Mouse (Mus musculus) thymus, adult 2 months (tissue): Measurements from ENCODE around the gene Lmntd2. TPM values are rescaled to one million over a fixed set of nuclear protein-coding genes. Genes with fewer than 3 reads are reported as not detected.
A peak's percentile ranks its signal among the peaks of the same experiment; 100 is the strongest.

Experiments
- DNase-seq: peaks from one replicate; pipeline ENCODE4 v3.0.0; 2021
- H3K27ac ChIP-seq: fragments of 200-500 bp; 2 replicates; pipeline ENCODE4 v1.5.1; 2012; ENCODE audit warnings: low read length, control low read depth; ENCODE audit not compliant: control insufficient read depth, insufficient read depth
- H3K27me3 ChIP-seq: fragments of 200-500 bp; 2 replicates; pipeline ENCODE4 v1.6.1; 2012; ENCODE audit warnings: mild to moderate bottlenecking, low read length, moderate library complexity, mixed read lengths; ENCODE audit not compliant: control insufficient read depth, insufficient read depth
- H3K36me3 ChIP-seq: fragments of 200-500 bp; 2 replicates; pipeline ENCODE4 v1.6.1; 2012; ENCODE audit warnings: mild to moderate bottlenecking, low read length, moderate library complexity; ENCODE audit not compliant: control insufficient read depth, insufficient read depth
- H3K4me1 ChIP-seq: fragments of 200-500 bp; replicated peaks from 2 replicates; pipeline ENCODE4 v1.6.1; 2012; ENCODE audit warnings: low read length; ENCODE audit not compliant: control insufficient read depth, insufficient read depth
- H3K4me3 ChIP-seq: fragments of 200-500 bp; 2 replicates; pipeline ENCODE4 v1.5.1; 2012; ENCODE audit warnings: mild to moderate bottlenecking, low read length, control low read depth, moderate library complexity; ENCODE audit not compliant: control insufficient read depth, insufficient read depth
- CTCF ChIP-seq: fragments of 200-500 bp; IDR thresholded peaks from 2 replicates; pipeline ENCODE4 v1.5.1; 2012; ENCODE audit warnings: mild to moderate bottlenecking, control low read depth, low read length, moderate library complexity, borderline replicate concordance; ENCODE audit not compliant: control insufficient read depth, poor library complexity, insufficient read depth; ENCODE audit errors: extremely low read depth
- POLR2A ChIP-seq: fragments of 200-500 bp; IDR thresholded peaks from 2 replicates; pipeline ENCODE4 v1.6.1; 2012; ENCODE audit warnings: mild to moderate bottlenecking, low read length, control low read depth, moderate library complexity; ENCODE audit not compliant: control insufficient read depth, poor library complexity, insufficient read depth; ENCODE audit errors: extremely low read depth
- WGBS: fragments of 180-500 bp; shearing (Covaris S2); methylation state at CpG from one replicate; pipeline ENCODE4 v1.1.7; 2018; 5-methylcytosine and 5-hydroxymethylcytosine counted together
- polyA plus RNA-seq: library from polyadenylated mRNA; depleted of rRNA; stranded (reverse); fragments of >200 nt; gene quantifications from 2 replicates; pipeline ENCODE4 v1.2.3, GENCODE M21; 2012

Lmntd2 gene
- polyA plus RNA-seq, 1 experiment: 5.5 TPM

- WGBS: 2% methylated on average over 8 of the region's 8 CpGs
These were observed 37.7 kb downstream of the Lmntd2 start for GRCm38 (mm10) chr7:141176173-141176572.

GRCm38 (mm10) chr7:141175068-141175467 lies 38.8 kb downstream of the Lmntd2 start:
- DNase-seq: no peak
- WGBS: 95% methylated on average over 4 of the region's 4 CpGs
- Histone ChIP-seq H3K36me3 (no peaks in the 10 kb centered on the region), H3K27me3 (no peaks in the 10 kb centered on the region), H3K27ac (no peak overlapping the region), H3K4me1 (peaks cover 8% of the 10 kb centered on the region; the same call in 1 of the 2 replicates), H3K4me3 (no peak overlapping the region)
- TF ChIP-seq CTCF: no peak
- TF ChIP-seq POLR2A: no peak

More at GRCm38 (mm10) chr7:141176173-141176572, 37.7 kb downstream of the Lmntd2 start:
- Histone ChIP-seq H3K27ac (no peak overlapping the region), H3K4me3 (no peak overlapping the region), H3K27me3 (no peaks in the 10 kb centered on the region), H3K4me1 (peaks cover 8% of the 10 kb centered on the region; the same call in 1 of the 2 replicates), H3K36me3 (no peaks in the 10 kb centered on the region)
- TF ChIP-seq CTCF: peak; percentile 73; the same call in 1 of the 2 replicates
- no peak for TF ChIP-seq POLR2A
- DNase-seq: peak; percentile 84

- Histone ChIP-seq H3K27me3 (no peaks in the 10 kb centered on the region), H3K4me3 (peak overlapping the region; percentile 67; the same call in 1 of the 2 replicates), H3K4me1 (peaks cover 15% of the 10 kb centered on the region), H3K27ac (peak overlapping the region; percentile 45), H3K36me3 (no peaks in the 10 kb centered on the region)
- no peak for DNase-seq
- no peak for TF ChIP-seq CTCF
- TF ChIP-seq POLR2A: no peak
- WGBS: 78% methylated on average over 5 of the region's 5 CpGs
These were observed 40.5 kb downstream of the Lmntd2 start for GRCm38 (mm10) chr7:141173323-141173850.

DNA sequence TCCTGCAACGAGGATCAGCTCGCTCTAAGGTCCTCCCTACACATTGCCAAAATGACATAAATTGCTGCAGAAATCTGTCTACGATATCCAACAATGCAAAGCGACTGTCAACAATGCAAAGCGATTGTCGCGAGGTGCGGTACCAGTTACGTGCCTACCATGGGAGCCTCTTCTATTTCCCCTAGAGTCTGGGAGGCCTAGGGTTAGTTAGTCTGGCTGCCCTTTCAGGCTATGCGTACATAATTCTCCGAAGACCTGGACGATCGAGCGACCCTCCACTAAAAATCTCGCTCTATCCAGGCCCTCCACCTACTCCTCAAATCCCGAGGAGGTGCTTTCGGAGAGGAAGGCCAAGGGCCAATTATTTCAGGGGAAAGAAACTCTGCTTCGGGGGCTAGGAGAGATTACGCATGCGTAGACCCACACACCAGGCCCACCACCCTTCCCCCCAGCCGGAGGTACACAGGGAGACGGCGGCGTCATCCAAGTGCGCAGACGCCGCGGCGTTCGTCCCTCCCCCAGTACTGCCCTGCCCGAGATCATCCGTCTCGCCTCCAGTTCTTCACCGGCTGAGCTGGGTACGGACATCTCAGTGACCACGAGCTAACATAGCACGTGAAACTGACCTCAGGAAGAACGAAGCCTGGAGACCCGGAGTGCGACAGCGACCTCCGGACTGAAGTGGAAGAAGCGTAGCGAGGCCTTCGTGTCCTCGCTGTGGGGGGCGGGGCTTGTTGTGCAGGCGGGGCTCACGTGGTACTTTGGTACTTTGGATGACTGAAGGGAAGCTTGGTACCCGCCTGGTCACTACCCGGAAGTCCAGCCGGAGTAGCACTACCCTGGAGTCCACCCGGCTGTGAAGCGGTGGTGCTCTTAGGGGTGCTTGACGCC lies 41.5 kb downstream of the Lmntd2 start, which contains the start of gene Rnh1:
Rnh1 (minus strand) TSS at position 742 of the 891 bp plus-strand sequence.
- TF ChIP-seq POLR2A (peak; percentile 67), CTCF (peak; percentile 60; the same call in 1 of the 2 replicates)
- 2% methylated on average over 55 of the region's 55 CpGs for WGBS
- Histone ChIP-seq H3K36me3 (no peaks in the 10 kb centered on the region), H3K27ac (peak within 1 kb of the TSS; percentile 75), H3K4me1 (peaks cover 22% of the 10 kb centered on the region), H3K27me3 (no peaks in the 10 kb centered on the region), H3K4me3 (peak within 1 kb of the TSS; percentile 67)
- peak; percentile 92 for DNase-seq

GRCm38 (mm10) chr7:141169866-141170265 lies 44.0 kb downstream of the Lmntd2 start:
- no peak for DNase-seq
- Histone ChIP-seq H3K36me3 (no peaks in the 10 kb centered on the region), H3K4me3 (no peak overlapping the region), H3K27me3 (no peaks in the 10 kb centered on the region), H3K4me1 (peaks cover 22% of the 10 kb centered on the region), H3K27ac (no peak overlapping the region)
- no peak for TF ChIP-seq CTCF
- TF ChIP-seq POLR2A: no peak

DNA sequence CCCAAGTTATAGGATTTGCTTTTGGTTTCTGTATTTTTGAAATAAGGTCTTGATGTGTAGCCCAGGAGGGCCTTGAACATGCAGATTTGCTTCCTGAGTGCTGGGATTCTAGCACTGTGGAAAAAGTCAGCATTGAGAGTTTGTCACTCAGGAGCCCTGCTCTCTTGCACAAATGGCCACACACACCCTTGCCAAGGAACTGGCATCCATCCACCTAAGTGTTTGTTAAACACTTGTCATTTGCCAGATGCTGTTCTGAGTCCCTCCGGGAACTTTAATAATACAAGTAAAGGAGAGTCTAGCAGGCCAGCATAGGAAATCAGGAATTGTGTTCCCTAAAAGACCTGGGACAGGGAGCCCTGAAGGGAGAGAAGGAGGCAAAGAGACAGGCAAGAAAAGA lies 44.6 kb downstream of the Lmntd2 start:
- no peak for DNase-seq
- no peaks in the 10 kb centered on the region for H3K27me3 ChIP-seq
- H3K36me3 ChIP-seq: no peaks in the 10 kb centered on the region
- 95% methylated on average over 1 of the region's 1 CpGs for WGBS
- TF ChIP-seq POLR2A (no peak), CTCF (no peak)
- H3K27ac ChIP-seq: no peak overlapping the region
- H3K4me1 ChIP-seq: peaks cover 22% of the 10 kb centered on the region
- no peak overlapping the region for H3K4me3 ChIP-seq
